Mouse (Mus musculus) liver, embryonic 14.5 days (tissue): Measurements from ENCODE around the gene Clec4n.

Experiments used
- CTCF ChIP-seq: IDR thresholded peaks from 2 replicates; pipeline ENCODE4 v1.5.1; 2016; ENCODE audit warnings: antibody characterized with exemption, low read depth, control low read depth
- EP300 ChIP-seq: IDR thresholded peaks from 2 replicates; pipeline ENCODE4 v1.6.1; 2016; ENCODE audit warnings: antibody characterized with exemption, low read depth

GRCm38 (mm10) chr6:123279443-123279842 is 49.8 kb downstream of the Clec4n start:
- TF ChIP-seq CTCF (no peak), EP300 (no peak)
